Mouse (Mus musculus) MEL (cell line): ENCODE data around the gene Fgfr2. TPM values are rescaled to one million over a fixed set of nuclear protein-coding genes. Genes with fewer than 3 reads are reported as not detected.

Experiments used
- DNase-seq: peaks from one replicate; pipeline ENCODE4 v3.0.0; 2011; ENCODE audit warnings: low read depth, low spot score
- H3K27ac ChIP-seq: 2 replicates; pipeline ENCODE4 v1.5.1; 2012; ENCODE audit warnings: low read depth, mild to moderate bottlenecking, control low read depth, low read length, moderate library complexity; ENCODE audit not compliant: control insufficient read depth
- H3K27me3 ChIP-seq, 2 experiments: fragments of 150-350 bp in 1 of 2; sonication (generic) in 1 of 2; 2 replicates each; pipeline ENCODE4 v1.6.1; 2012; ENCODE audit warnings: low read length in 2 of 2, mild to moderate bottlenecking in 2 of 2, improper control_type of control experiment in 1 of 2, moderate library complexity in 1 of 2; ENCODE audit not compliant: insufficient read depth in 2 of 2, control insufficient read depth in 1 of 2
- H3K36me3 ChIP-seq, 2 experiments: 2 replicates each; pipeline ENCODE4 v1.6.1; 2012 to 2014; ENCODE audit warnings: low read length in 2 of 2, improper control_type of control experiment in 1 of 2, inconsistent platforms in 1 of 2, mild to moderate bottlenecking in 1 of 2; ENCODE audit not compliant: insufficient read depth in 2 of 2, control insufficient read depth in 1 of 2
- H3K4me1 ChIP-seq, 2 experiments: fragments of 150-350 bp in 1 of 2; sonication (generic) in 1 of 2; 2 replicates each; pipeline ENCODE4 v1.6.1; 2012; ENCODE audit warnings: low read length in 2 of 2, improper control_type of control experiment in 1 of 2, mild to moderate bottlenecking in 1 of 2; ENCODE audit not compliant: insufficient read depth in 2 of 2, control insufficient read depth in 1 of 2
- H3K4me3 ChIP-seq, 2 experiments: fragments of 150-350 bp in 1 of 2; sonication (generic) in 1 of 2; 2 replicates each; pipeline ENCODE4 v1.5.1; 2012; ENCODE audit warnings: low read depth in 2 of 2, low read length in 2 of 2, mild to moderate bottlenecking in 2 of 2, moderate library complexity in 2 of 2, control low read depth in 1 of 2, improper control_type of control experiment in 1 of 2; ENCODE audit not compliant: control insufficient read depth in 1 of 2, insufficient read depth in 1 of 2
- H3K79me2 ChIP-seq: 2 replicates; pipeline ENCODE4 v1.6.1; 2012; ENCODE audit warnings: mild to moderate bottlenecking, low read length, moderate library complexity; ENCODE audit not compliant: control insufficient read depth, poor library complexity, insufficient read depth
- H3K9ac ChIP-seq: 2 replicates; pipeline ENCODE4 v1.6.1; 2012; ENCODE audit warnings: low read depth, mild to moderate bottlenecking, control low read depth, low read length, moderate library complexity; ENCODE audit not compliant: control insufficient read depth, poor library complexity, severe bottlenecking
- H3K9me3 ChIP-seq: fragments of 150-350 bp; sonication (generic); replicated peaks from 2 replicates; pipeline ENCODE4 v1.6.1; 2012; ENCODE audit warnings: mild to moderate bottlenecking, low read length, improper control_type of control experiment, moderate library complexity; ENCODE audit not compliant: insufficient read depth
- BHLHE40 ChIP-seq: IDR thresholded peaks from 2 replicates; pipeline ENCODE4 v1.6.1; 2012; ENCODE audit warnings: low read depth, mild to moderate bottlenecking, inconsistent platforms, low read length, improper control_type of control experiment, borderline replicate concordance
- CHD1 ChIP-seq: IDR thresholded peaks from 2 replicates; pipeline ENCODE4 v1.6.1; 2012; ENCODE audit warnings: low read depth, mild to moderate bottlenecking, inconsistent platforms, low read length, improper control_type of control experiment
- CHD2 ChIP-seq: IDR thresholded peaks from 2 replicates; pipeline ENCODE4 v1.6.1; 2011; ENCODE audit warnings: low read length, improper control_type of control experiment
- E2F4 ChIP-seq: IDR thresholded peaks from 2 replicates; pipeline ENCODE4 v1.6.1; 2011; ENCODE audit warnings: low read depth, low read length, improper control_type of control experiment, borderline replicate concordance
- ELF1 ChIP-seq: IDR thresholded peaks from 2 replicates; pipeline ENCODE4 v1.6.1; 2014; ENCODE audit warnings: low read depth, mild to moderate bottlenecking, inconsistent platforms, low read length, improper control_type of control experiment, moderate library complexity
- EP300 ChIP-seq, 2 experiments: IDR thresholded peaks; 2 replicates each; pipeline ENCODE4 v1.6.1; 2011; ENCODE audit warnings: improper control_type of control experiment in 2 of 2, low read length in 2 of 2, low read depth in 1 of 2, mild to moderate bottlenecking in 1 of 2
- ETS1 ChIP-seq: IDR thresholded peaks from 2 replicates; pipeline ENCODE4 v1.6.1; 2012; ENCODE audit warnings: low read depth, mild to moderate bottlenecking, inconsistent platforms, low read length, improper control_type of control experiment, moderate library complexity
- GABPA ChIP-seq: IDR thresholded peaks from 2 replicates; pipeline ENCODE4 v1.6.1; 2012; ENCODE audit warnings: low read depth, mild to moderate bottlenecking, inconsistent platforms, low read length, improper control_type of control experiment, moderate library complexity
- HCFC1 ChIP-seq: IDR thresholded peaks from 2 replicates; pipeline ENCODE4 v1.6.1; 2012; ENCODE audit warnings: low read depth, mild to moderate bottlenecking, inconsistent platforms, low read length, improper control_type of control experiment, moderate library complexity
- JUND ChIP-seq: IDR thresholded peaks from 2 replicates; pipeline ENCODE4 v1.6.1; 2011; ENCODE audit warnings: low read depth, mild to moderate bottlenecking, improper control_type of control experiment, low read length
- MAFK ChIP-seq: IDR thresholded peaks from 2 replicates; pipeline ENCODE4 v1.6.1; 2011; ENCODE audit warnings: low read depth, mild to moderate bottlenecking, low read length, improper control_type of control experiment, borderline replicate concordance
- MAX ChIP-seq: IDR thresholded peaks from 2 replicates; pipeline ENCODE4 v1.6.1; 2011; ENCODE audit warnings: low read length, improper control_type of control experiment
- MXI1 ChIP-seq: IDR thresholded peaks from 2 replicates; pipeline ENCODE4 v1.6.1; 2011; ENCODE audit warnings: mild to moderate bottlenecking, low read depth, low read length, improper control_type of control experiment
- MYB ChIP-seq: IDR thresholded peaks from 2 replicates; pipeline ENCODE4 v1.6.1; 2011; ENCODE audit warnings: mild to moderate bottlenecking, low read depth, low read length, improper control_type of control experiment
- MYC ChIP-seq: IDR thresholded peaks from 2 replicates; pipeline ENCODE4 v1.6.1; 2011; ENCODE audit warnings: low read depth, mild to moderate bottlenecking, low read length, improper control_type of control experiment, moderate library complexity
- NELFE ChIP-seq: IDR thresholded peaks from 2 replicates; pipeline ENCODE4 v1.6.1; 2011; ENCODE audit warnings: low read depth, low read length, improper control_type of control experiment
- POLR2AphosphoS2 ChIP-seq: IDR thresholded peaks from 2 replicates; pipeline ENCODE4 v1.6.1; 2011; ENCODE audit warnings: low read length, improper control_type of control experiment
- RAD21 ChIP-seq: IDR thresholded peaks from 2 replicates; pipeline ENCODE4 v1.6.1; 2011; ENCODE audit warnings: mild to moderate bottlenecking, low read depth, low read length, improper control_type of control experiment
- SIN3A ChIP-seq: IDR thresholded peaks from 2 replicates; pipeline ENCODE4 v1.6.1; 2012; ENCODE audit warnings: low read length, improper control_type of control experiment, inconsistent platforms
- TAL1 ChIP-seq: IDR thresholded peaks from 2 replicates; pipeline ENCODE4 v1.6.1; 2012; ENCODE audit warnings: mild to moderate bottlenecking, inconsistent platforms, low read length, moderate library complexity, mixed read lengths
- TBP ChIP-seq: IDR thresholded peaks from 2 replicates; pipeline ENCODE4 v1.8.0; 2011; ENCODE audit warnings: low read depth, low read length, improper control_type of control experiment
- TCF12 ChIP-seq: IDR thresholded peaks from 2 replicates; pipeline ENCODE4 v1.6.1; 2014; ENCODE audit warnings: low read depth, mild to moderate bottlenecking, inconsistent platforms, low read length, improper control_type of control experiment, moderate library complexity
- UBTF ChIP-seq: IDR thresholded peaks from 2 replicates; pipeline ENCODE4 v1.6.1; 2012; ENCODE audit warnings: low read depth, mild to moderate bottlenecking, inconsistent platforms, low read length, improper control_type of control experiment, moderate library complexity, borderline replicate concordance; ENCODE audit not compliant: insufficient read depth
- USF1 ChIP-seq: IDR thresholded peaks from 2 replicates; pipeline ENCODE4 v1.6.1; 2014; ENCODE audit warnings: low read depth, mild to moderate bottlenecking, inconsistent platforms, low read length, improper control_type of control experiment, moderate library complexity
- USF2 ChIP-seq, 2 experiments: IDR thresholded peaks; 2 replicates each; pipeline ENCODE4 v1.6.1; 2011 to 2012; ENCODE audit warnings: improper control_type of control experiment in 2 of 2, low read length in 2 of 2, borderline replicate concordance in 1 of 2, inconsistent platforms in 1 of 2, low read depth in 1 of 2, mild to moderate bottlenecking in 1 of 2; ENCODE audit not compliant: insufficient read depth in 1 of 2
- ZKSCAN1 ChIP-seq: IDR thresholded peaks from 2 replicates; pipeline ENCODE4 v1.6.1; 2012; ENCODE audit warnings: low read depth, mild to moderate bottlenecking, inconsistent platforms, low read length, improper control_type of control experiment, moderate library complexity
- ZNF384 ChIP-seq: IDR thresholded peaks from 2 replicates; pipeline ENCODE4 v1.6.1; 2012; ENCODE audit warnings: low read depth, mild to moderate bottlenecking, inconsistent platforms, low read length, improper control_type of control experiment
- polyA plus RNA-seq, 2 experiments: library from polyadenylated mRNA; stranded (reverse) in 1 of 2; unstranded in 1 of 2; fragments of >175 nt in 1 of 2; fragments of >200 nt in 1 of 2; gene quantifications; 2 replicates each; pipeline versions ENCODE4 v1.2.1 to v1.2.4; 2012; ENCODE audit warnings: low replicate concordance in 2 of 2, low read depth in 1 of 2; ENCODE audit not compliant: insufficient read length in 2 of 2, insufficient read depth in 1 of 2, missing spikeins in 1 of 2
- total RNA-seq: library from RNA; depleted of rRNA; stranded (reverse); fragments of 300-350 nt; gene quantifications from 2 replicates; pipeline ENCODE4 v1.2.3, GENCODE M21; 2012

Gene Fgfr2
- total and polyA plus RNA-seq, 3 experiments = not detected

DNA sequence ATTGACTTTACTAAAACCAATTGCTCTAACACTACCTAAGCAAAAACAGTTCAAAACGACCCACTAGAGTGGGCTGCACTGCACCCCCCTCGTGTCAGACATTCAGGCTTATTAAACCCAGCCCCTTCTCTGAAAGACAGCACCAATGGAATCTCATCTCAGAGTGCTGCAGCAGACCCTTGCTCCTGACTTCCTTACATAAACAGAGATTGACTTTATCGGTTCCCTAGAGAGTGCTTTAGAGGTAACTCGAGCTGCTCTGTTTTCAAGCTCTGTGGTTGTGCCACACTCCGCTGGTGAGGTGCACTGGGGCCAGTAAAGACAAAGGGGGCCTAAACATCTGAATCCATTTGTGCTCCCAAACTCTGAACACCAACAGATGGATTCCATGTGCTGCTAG is 2696.6 kb downstream of the Fgfr2 start:
- no peak overlapping the region for H3K4me3 ChIP-seq
- no peaks in the 10 kb centered on the region; a peak in 1 of 4 replicates for H3K36me3 ChIP-seq
- H3K27me3 ChIP-seq = no peaks in the 10 kb centered on the region
- H3K9me3 ChIP-seq = no peaks in the 10 kb centered on the region
- H3K27ac ChIP-seq = no peak overlapping the region
- H3K4me1 ChIP-seq = no peaks in the 10 kb centered on the region; a peak in 1 of 4 replicates
- H3K79me2 ChIP-seq = 0 out of 2 replicates have a peak, but pooled peaks cover 2% of the 10 kb centered on the region
- no peak overlapping the region for H3K9ac ChIP-seq
- DNase-seq = no peak
- no peak for TF ChIP-seq POLR2AphosphoS2

DNA sequence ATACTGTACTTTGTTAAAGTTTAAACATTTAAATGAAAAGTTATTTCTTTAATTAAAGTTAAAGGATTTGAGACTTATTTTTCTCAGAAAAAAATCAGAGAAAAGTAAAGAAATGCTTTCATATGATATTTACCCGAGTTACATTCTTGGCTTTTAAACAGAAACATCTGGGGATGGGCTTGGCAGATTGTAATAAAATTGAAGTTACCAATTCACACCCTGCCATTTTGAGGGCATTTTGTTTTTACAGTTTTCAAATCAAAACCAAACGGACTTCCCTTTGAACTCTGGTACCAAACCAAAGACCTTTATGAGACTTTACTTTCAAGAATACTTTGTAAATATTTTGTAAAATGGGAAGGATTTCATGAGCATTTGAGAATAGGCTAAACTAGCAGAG is 2697.2 kb downstream of the Fgfr2 start:
- Histone ChIP-seq H3K27ac (no peak overlapping the region), H3K79me2 (0 out of 2 replicates have a peak, but pooled peaks cover 2% of the 10 kb centered on the region), H3K4me1 (no peaks in the 10 kb centered on the region; a peak in 1 of 4 replicates), H3K36me3 (no peaks in the 10 kb centered on the region; a peak in 1 of 4 replicates), H3K9me3 (no peaks in the 10 kb centered on the region), H3K9ac (no peak overlapping the region), H3K27me3 (no peaks in the 10 kb centered on the region), H3K4me3 (no peak overlapping the region)
- DNase-seq = no peak
- TF ChIP-seq TAL1 (no peak), MYC (no peak), NELFE (no peak), BHLHE40 (no peak), RAD21 (no peak), HCFC1 (no peak), TCF12 (no peak), JUND (no peak), ZKSCAN1 (no peak), EP300 (IDR thresholded peaks at IDR 0.05; ENCODE audit: low read depth in 1 of 2, low read length in 2 of 2) (no peak), MYB (no peak), USF1 (no peak), ETS1 (no peak), MAX (no peak), SIN3A (no peak)

DNA sequence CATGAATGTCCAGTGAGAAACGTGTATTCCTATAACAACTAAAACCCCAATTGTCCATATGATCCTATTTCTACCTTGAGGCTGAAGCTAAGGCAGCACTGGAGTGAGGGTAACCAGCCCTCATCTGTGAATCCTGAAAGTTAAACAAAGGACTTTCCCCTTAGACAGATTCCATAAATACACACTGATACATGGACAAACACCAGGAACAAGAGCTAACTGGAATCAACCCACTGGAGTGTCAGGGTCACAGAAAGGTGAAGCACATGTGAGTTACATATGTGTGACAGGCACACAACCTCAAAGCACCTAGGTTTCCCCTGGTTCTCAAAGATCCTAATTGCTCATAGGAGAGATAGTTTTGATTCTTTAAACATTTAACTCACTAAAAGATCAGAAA is 2703.2 kb downstream of the Fgfr2 start:
- no peaks in the 10 kb centered on the region for H3K27me3 ChIP-seq
- H3K4me1 ChIP-seq = no peaks in the 10 kb centered on the region; a peak in 1 of 4 replicates
- no peak overlapping the region for H3K9ac ChIP-seq
- DNase-seq = no peak
- no peaks in the 10 kb centered on the region for H3K79me2 ChIP-seq
- no peaks in the 10 kb centered on the region for H3K9me3 ChIP-seq
- no peak overlapping the region for H3K27ac ChIP-seq
- H3K36me3 ChIP-seq = peaks cover 0 to 4% of the 10 kb centered on the region in 2 experiments; a peak in 3 of 4 replicates
- H3K4me3 ChIP-seq = no peak overlapping the region
- no peak for TF ChIP-seq MXI1
- no peak for TF ChIP-seq MYC
- TF ChIP-seq UBTF = no peak
- no peak for TF ChIP-seq EP300 (IDR thresholded peaks at IDR 0.05; ENCODE audit: low read depth in 1 of 2, low read length in 2 of 2)
- no peak for TF ChIP-seq CHD2
- no peak for TF ChIP-seq TBP
- TF ChIP-seq GABPA = no peak
- TF ChIP-seq SIN3A = no peak
- TF ChIP-seq RAD21 = no peak
- TF ChIP-seq E2F4 = no peak
- TF ChIP-seq ELF1 = no peak
- no peak for TF ChIP-seq USF2 (IDR thresholded peaks at IDR 0.05; ENCODE audit: borderline replicate concordance in 1 of 2, insufficient read depth in 1 of 2, low read depth in 1 of 2, low read length in 2 of 2)
- no peak for TF ChIP-seq CHD1
- TF ChIP-seq ZNF384 = no peak
- no peak for TF ChIP-seq MAFK
